Mouse (Mus musculus) cerebellum, adult 2 months (tissue): ENCODE measurements at regions not wholly inside any gene's neighbourhood (a gene's known extent, or its start where the extent isn't known, plus 50 kb on each side); places are given as distances from the start of the nearest gene placed in this dataset.
A peak's percentile ranks its signal among the peaks of the same experiment; 100 is the strongest.

ENCODE experiments used
- DNase-seq, 2 experiments: peaks; one replicate each; pipeline ENCODE4 v3.0.0; 2021
- H3K27ac ChIP-seq: fragments of 200-500 bp; 2 replicates; pipeline ENCODE4 v1.5.1; 2012; ENCODE audit warnings: low read length, control low read depth, inconsistent platforms; ENCODE audit not compliant: insufficient read depth
- H3K27me3 ChIP-seq: fragments of 200-500 bp; 2 replicates; pipeline ENCODE4 v1.6.1; 2012; ENCODE audit warnings: inconsistent platforms, mild to moderate bottlenecking, low read length, moderate library complexity; ENCODE audit not compliant: control insufficient read depth, insufficient read depth
- H3K4me1 ChIP-seq: fragments of 200-500 bp; 2 replicates; pipeline ENCODE4 v1.6.1; 2011; ENCODE audit warnings: low read length; ENCODE audit not compliant: control insufficient read depth, insufficient read depth
- H3K4me3 ChIP-seq: fragments of 200-500 bp; replicated peaks from 2 replicates; pipeline ENCODE3; 2011; ENCODE audit warnings: mild to moderate bottlenecking, low read depth, low read length, control low read depth; ENCODE audit not compliant: insufficient read depth
- CTCF ChIP-seq: fragments of 200-500 bp; IDR thresholded peaks from 2 replicates; pipeline ENCODE4 v1.5.1; 2011; ENCODE audit warnings: low read depth, mild to moderate bottlenecking, control low read depth, low read length, moderate library complexity, borderline replicate concordance; ENCODE audit not compliant: insufficient read depth
- POLR2A ChIP-seq: fragments of 200-500 bp; IDR thresholded peaks from 2 replicates; pipeline ENCODE4 v1.6.1; 2011; ENCODE audit warnings: low read length, control low read depth, borderline replicate concordance; ENCODE audit not compliant: insufficient read depth
- WGBS: fragments of 180-500 bp; shearing (Covaris S2); methylation state at CpG from one replicate; pipeline ENCODE4 v1.1.7; 2018; 5-methylcytosine and 5-hydroxymethylcytosine counted together

GRCm38 (mm10) chr1:137898891-137899290 lies 276.6 kb downstream of the Ptprc start:
- no peak for TF ChIP-seq POLR2A
- no peak for TF ChIP-seq CTCF
- DNase-seq = no peak
- peak overlapping the region; percentile 98 for H3K4me3 ChIP-seq
- WGBS = 1% methylated on average over 3 of the region's 3 CpGs
- H3K4me1 ChIP-seq = no peaks in the 10 kb centered on the region
- peak overlapping the region; percentile 24; the same call in 1 of the 2 replicates for H3K27ac ChIP-seq
- no peaks in the 10 kb centered on the region for H3K27me3 ChIP-seq

GRCm38 (mm10) chr1:137898397-137898796 lies 277.1 kb downstream of the Ptprc start:
- H3K27me3 ChIP-seq = no peaks in the 10 kb centered on the region
- no peaks in the 10 kb centered on the region for H3K4me1 ChIP-seq
- DNase-seq = peak; percentile 90 to 95
- H3K27ac ChIP-seq = peak overlapping the region; percentile 34; the same call in 1 of the 2 replicates
- under 1% methylated on average over 11 of the region's 11 CpGs for WGBS
- TF ChIP-seq CTCF = no peak
- peak; percentile 97; the same call in 1 of the 2 replicates for TF ChIP-seq POLR2A
- H3K4me3 ChIP-seq = peak overlapping the region; percentile 98

- Histone ChIP-seq H3K4me1 (no peaks in the 10 kb centered on the region), H3K4me3 (no peak overlapping the region), H3K27me3 (no peaks in the 10 kb centered on the region), H3K27ac (no peak overlapping the region)
- no peak for DNase-seq
- TF ChIP-seq POLR2A = no peak
- TF ChIP-seq CTCF = no peak
- 38% methylated on average over 3 of the region's 3 CpGs for WGBS
Measured at GRCm38 (mm10) chr1:137881656-137882055, 293.9 kb downstream of the Ptprc start.

GRCm38 (mm10) chr1:137874361-137874760 lies 301.1 kb downstream of the Ptprc start:
- no peak for TF ChIP-seq POLR2A
- TF ChIP-seq CTCF = no peak
- 70% methylated on average over 2 of the region's 2 CpGs for WGBS

GRCm38 (mm10) chr1:137873628-137874027 lies 301.9 kb downstream of the Ptprc start:
- Histone ChIP-seq H3K4me1 (no peaks in the 10 kb centered on the region), H3K27me3 (no peaks in the 10 kb centered on the region), H3K4me3 (no peak overlapping the region), H3K27ac (no peak overlapping the region)
- WGBS = 50% methylated on average over 1 of the region's 1 CpGs
- no peak for TF ChIP-seq CTCF
- TF ChIP-seq POLR2A = no peak
- DNase-seq = no peak

More at GRCm38 (mm10) chr1:137874361-137874760, 301.1 kb downstream of the Ptprc start:
- Histone ChIP-seq H3K27ac (no peak overlapping the region), H3K4me1 (no peaks in the 10 kb centered on the region), H3K27me3 (no peaks in the 10 kb centered on the region), H3K4me3 (no peak overlapping the region)
- DNase-seq = no peak

GRCm38 (mm10) chr1:137865030-137865429 lies 310.5 kb downstream of the Ptprc start:
- Histone ChIP-seq H3K27me3 (no peaks in the 10 kb centered on the region), H3K27ac (no peak overlapping the region), H3K4me3 (no peak overlapping the region), H3K4me1 (no peaks in the 10 kb centered on the region)
- DNase-seq = no peak
- 72% methylated on average over 1 of the region's 1 CpGs for WGBS
- no peak for TF ChIP-seq POLR2A
- TF ChIP-seq CTCF = no peak

GRCm38 (mm10) chr1:137863506-137863905 lies 312.0 kb downstream of the Ptprc start:
- H3K27ac ChIP-seq = no peak overlapping the region
- H3K4me3 ChIP-seq = no peak overlapping the region
- DNase-seq = no peak
- 93% methylated on average over 7 of the region's 7 CpGs for WGBS
- TF ChIP-seq CTCF (no peak), POLR2A (no peak)
- no peaks in the 10 kb centered on the region for H3K4me1 ChIP-seq
- no peaks in the 10 kb centered on the region for H3K27me3 ChIP-seq

- TF ChIP-seq CTCF (no peak), POLR2A (no peak)
- 93% methylated on average over 2 of the region's 2 CpGs for WGBS
- DNase-seq = no peak
- Histone ChIP-seq H3K27me3 (no peaks in the 10 kb centered on the region), H3K4me1 (no peaks in the 10 kb centered on the region; the same call in 1 of the 2 replicates), H3K27ac (no peak overlapping the region), H3K4me3 (no peak overlapping the region)
Measured at GRCm38 (mm10) chr1:137852262-137852661, 323.2 kb downstream of the Ptprc start.
